Mouse (Mus musculus): ENCODE results near the gene Filip1l.
A peak's percentile ranks its signal among the peaks of the same experiment; 100 is the strongest.

Filip1l gene

GRCm38 (mm10) chr16:57352751-57353150 lies at the start of gene Filip1l:
Filip1l (plus strand) TSS chr16:57353093.
- no peak for DNase-seq

GRCm38 (mm10) chr16:57303716-57304115 lies 49.2 kb upstream of the Filip1l start:
- no peak for DNase-seq

- no peak for DNase-seq
Observed at GRCm38 (mm10) chr16:57305463-57305862, 47.4 kb upstream of the Filip1l start.

GRCm38 (mm10) chr16:57312130-57312529 lies 40.8 kb upstream of the Filip1l start:
- DNase-seq: no peak

- DNase-seq: no peak
Observed at GRCm38 (mm10) chr16:57313487-57313886, 39.4 kb upstream of the Filip1l start.

GRCm38 (mm10) chr16:57314236-57314635 lies 38.7 kb upstream of the Filip1l start:
- no peak for DNase-seq

GRCm38 (mm10) chr16:57315026-57315425 lies 37.9 kb upstream of the Filip1l start:
- peak; percentile 17 to 39 for DNase-seq

- DNase-seq: no peak
Observed at GRCm38 (mm10) chr16:57317127-57317526, 35.8 kb upstream of the Filip1l start.

- peak in 1 of 2 experiments; percentile 30 for DNase-seq
Observed at GRCm38 (mm10) chr16:57317882-57318636, 34.8 kb upstream of the Filip1l start.

- no peak for DNase-seq
Observed at GRCm38 (mm10) chr16:57318637-57319125, 34.2 kb upstream of the Filip1l start.

- DNase-seq: no peak
Observed at GRCm38 (mm10) chr16:57319284-57320124, 33.4 kb upstream of the Filip1l start.

GRCm38 (mm10) chr16:57326996-57327395 lies 25.9 kb upstream of the Filip1l start:
- DNase-seq: no peak

- DNase-seq: no peak
Observed at GRCm38 (mm10) chr16:57329028-57329427, 23.9 kb upstream of the Filip1l start.

GRCm38 (mm10) chr16:57330111-57330510 lies 22.8 kb upstream of the Filip1l start:
- DNase-seq: no peak

- no peak for DNase-seq
Observed at GRCm38 (mm10) chr16:57332301-57332700, 20.6 kb upstream of the Filip1l start.

GRCm38 (mm10) chr16:57336770-57337423 lies 16.0 kb upstream of the Filip1l start:
- peak; percentile 33 to 37 for DNase-seq

GRCm38 (mm10) chr16:57339765-57340612 lies 12.9 kb upstream of the Filip1l start:
- no peak for DNase-seq

- DNase-seq: no peak
Observed at GRCm38 (mm10) chr16:57340613-57340898, 12.3 kb upstream of the Filip1l start.

GRCm38 (mm10) chr16:57346258-57346657 lies 6.6 kb upstream of the Filip1l start:
- DNase-seq: no peak

- DNase-seq: peak; percentile 38 to 57
Observed at GRCm38 (mm10) chr16:57349039-57349438, 3.9 kb upstream of the Filip1l start.

GRCm38 (mm10) chr16:57349689-57350088 lies 3.2 kb upstream of the Filip1l start:
- peak; percentile 34 to 61 for DNase-seq

GRCm38 (mm10) chr16:57353166-57353721 lies 351 bp downstream of the Filip1l start:
- no peak for DNase-seq

All from lung, adult 18-20 months (tissue).